Mouse (Mus musculus) ES-CJ7 (cell line): ENCODE measurements around the gene Ccpg1.

ENCODE experiments used
- DNase-seq: peaks from one replicate; pipeline ENCODE4 v3.0.0; 2011; ENCODE audit warnings: low read depth, low spot score

Gene Ccpg1

GRCm38 (mm10) chr9:72992576-72992975 lies 7.3 kb downstream of the Ccpg1 start:
- DNase-seq, result no peak

- peak; percentile 92 for DNase-seq
Observed at GRCm38 (mm10) chr9:72996167-72996566, 10.9 kb downstream of the Ccpg1 start.

GRCm38 (mm10) chr9:72996806-72997205 lies 11.6 kb downstream of the Ccpg1 start:
- DNase-seq, result peak; percentile 71

GRCm38 (mm10) chr9:73000487-73000886 lies 15.3 kb downstream of the Ccpg1 start:
- no peak for DNase-seq

- no peak for DNase-seq
Observed at GRCm38 (mm10) chr9:73001314-73002011, 16.2 kb downstream of the Ccpg1 start.

- no peak for DNase-seq
Observed at GRCm38 (mm10) chr9:73002177-73002576, 16.9 kb downstream of the Ccpg1 start.

- no peak for DNase-seq
Observed at GRCm38 (mm10) chr9:73004076-73004475, 18.8 kb downstream of the Ccpg1 start.

- DNase-seq, result peak; percentile 62
Observed at GRCm38 (mm10) chr9:73005106-73005505, 19.9 kb downstream of the Ccpg1 start.

- peak; percentile 43 for DNase-seq
Observed at GRCm38 (mm10) chr9:73006175-73006574, 20.9 kb downstream of the Ccpg1 start.

- no peak for DNase-seq
Observed at GRCm38 (mm10) chr9:73008384-73008783, 23.2 kb downstream of the Ccpg1 start.

GRCm38 (mm10) chr9:73012629-73013028 lies 27.4 kb downstream of the Ccpg1 start:
- DNase-seq, result no peak

GRCm38 (mm10) chr9:73014724-73015123 lies 29.5 kb downstream of the Ccpg1 start:
- DNase-seq, result no peak

GRCm38 (mm10) chr9:73019841-73020240 lies 34.6 kb downstream of the Ccpg1 start:
- no peak for DNase-seq

- no peak for DNase-seq
Observed at GRCm38 (mm10) chr9:73020566-73021097, 35.4 kb downstream of the Ccpg1 start.

GRCm38 (mm10) chr9:73025818-73026636 lies 40.8 kb downstream of the Ccpg1 start:
- peak; percentile 79 for DNase-seq

- no peak for DNase-seq
Observed at GRCm38 (mm10) chr9:73030443-73030842, 45.2 kb downstream of the Ccpg1 start.

- no peak for DNase-seq
Observed at GRCm38 (mm10) chr9:73031421-73031820, 46.2 kb downstream of the Ccpg1 start.

- DNase-seq, result no peak
Observed at GRCm38 (mm10) chr9:73033406-73033805, 48.2 kb downstream of the Ccpg1 start.

- DNase-seq, result peak; percentile 90
Observed at GRCm38 (mm10) chr9:73039222-73039945, 54.2 kb downstream of the Ccpg1 start.

GRCm38 (mm10) chr9:73040080-73040479 lies 54.9 kb downstream of the Ccpg1 start, which contains the start of gene Pigb:
Pigb (minus strand) TSS chr9:73040378.
- DNase-seq, result no peak

GRCm38 (mm10) chr9:73044146-73045079 lies 59.2 kb downstream of the Ccpg1 start, which contains the start of gene Rab27a:
Rab27a (plus strand) TSS chr9:73044854.
- peak; percentile 84 for DNase-seq
